Mouse (Mus musculus): ENCODE measurements around the gene Irak2.

Irak2 gene

DNA sequence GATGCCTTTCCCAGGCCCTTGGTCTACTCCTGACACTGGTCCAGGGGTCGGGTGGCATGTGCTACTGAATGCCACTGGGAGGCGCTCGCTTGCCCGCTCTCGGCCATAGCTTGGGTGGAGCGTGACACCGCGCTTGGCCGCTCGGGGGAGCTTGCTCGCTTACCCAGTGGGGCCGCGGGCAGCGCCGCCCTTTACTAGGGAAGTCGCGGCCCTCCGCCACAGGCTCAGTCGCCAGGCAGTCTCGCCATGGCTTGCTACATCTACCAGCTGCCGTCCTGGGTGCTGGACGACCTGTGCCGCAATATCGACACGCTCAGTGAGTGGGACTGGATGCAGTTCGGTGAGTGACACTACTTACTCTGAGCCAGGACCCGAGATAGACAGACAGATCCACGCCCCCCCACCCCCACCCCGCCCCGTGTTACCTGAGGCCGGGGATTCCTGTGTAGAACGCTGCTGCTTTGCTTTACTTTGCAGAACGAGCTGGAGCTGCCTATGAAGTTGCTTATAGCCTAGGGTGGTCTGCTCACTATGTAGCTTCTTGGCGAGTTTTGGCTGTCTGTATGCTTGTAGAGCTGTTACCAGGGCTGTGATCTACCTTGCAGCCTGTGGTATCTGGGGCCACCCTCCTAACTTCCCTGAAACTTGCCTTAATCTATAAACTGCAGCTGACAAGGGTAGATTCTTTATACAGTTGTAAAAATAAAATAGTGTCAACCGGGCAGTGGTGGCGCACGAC lies at the start of gene Irak2:
Gene Irak2 (plus strand): TSS at position 166 of the 739 bp plus-strand sequence.
- peak; percentile 93 to 97 for DNase-seq

- DNase-seq: no peak
These were observed 45.6 kb upstream of the Irak2 start for GRCm38 (mm10) chr6:113592637-113593036.

- DNase-seq: no peak
These were observed 40.3 kb upstream of the Irak2 start for GRCm38 (mm10) chr6:113597945-113598344.

GRCm38 (mm10) chr6:113599833-113600232 lies 38.4 kb upstream of the Irak2 start:
- DNase-seq: no peak

GRCm38 (mm10) chr6:113600543-113601139 lies 37.6 kb upstream of the Irak2 start, which contains the start of gene Fancd2os:
Gene Fancd2os (minus strand): TSS chr6:113600715.
- no peak for DNase-seq

- DNase-seq: no peak
These were observed 35.4 kb upstream of the Irak2 start for GRCm38 (mm10) chr6:113602821-113603220.

DNA sequence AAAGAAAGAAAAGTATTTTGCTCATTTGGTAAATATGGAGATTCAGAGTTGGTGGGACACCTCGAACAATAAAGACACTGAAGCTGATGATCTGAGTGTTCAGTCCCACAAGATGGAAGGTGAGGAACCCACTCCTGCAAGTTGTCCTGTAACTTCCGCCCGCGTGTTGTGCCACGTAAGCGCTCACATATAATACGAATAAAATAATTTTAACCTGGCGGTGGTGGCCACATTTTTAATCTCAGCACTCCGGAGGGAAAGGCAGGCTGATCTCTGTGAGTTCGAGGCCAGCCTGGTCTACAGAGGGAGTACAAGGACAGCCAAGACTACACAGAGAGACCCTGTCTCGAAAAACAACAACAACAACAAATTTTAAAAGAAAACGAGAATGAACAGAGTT lies 34.3 kb upstream of the Irak2 start:
- peak in 1 of 2 experiments; percentile 12 for DNase-seq

DNA sequence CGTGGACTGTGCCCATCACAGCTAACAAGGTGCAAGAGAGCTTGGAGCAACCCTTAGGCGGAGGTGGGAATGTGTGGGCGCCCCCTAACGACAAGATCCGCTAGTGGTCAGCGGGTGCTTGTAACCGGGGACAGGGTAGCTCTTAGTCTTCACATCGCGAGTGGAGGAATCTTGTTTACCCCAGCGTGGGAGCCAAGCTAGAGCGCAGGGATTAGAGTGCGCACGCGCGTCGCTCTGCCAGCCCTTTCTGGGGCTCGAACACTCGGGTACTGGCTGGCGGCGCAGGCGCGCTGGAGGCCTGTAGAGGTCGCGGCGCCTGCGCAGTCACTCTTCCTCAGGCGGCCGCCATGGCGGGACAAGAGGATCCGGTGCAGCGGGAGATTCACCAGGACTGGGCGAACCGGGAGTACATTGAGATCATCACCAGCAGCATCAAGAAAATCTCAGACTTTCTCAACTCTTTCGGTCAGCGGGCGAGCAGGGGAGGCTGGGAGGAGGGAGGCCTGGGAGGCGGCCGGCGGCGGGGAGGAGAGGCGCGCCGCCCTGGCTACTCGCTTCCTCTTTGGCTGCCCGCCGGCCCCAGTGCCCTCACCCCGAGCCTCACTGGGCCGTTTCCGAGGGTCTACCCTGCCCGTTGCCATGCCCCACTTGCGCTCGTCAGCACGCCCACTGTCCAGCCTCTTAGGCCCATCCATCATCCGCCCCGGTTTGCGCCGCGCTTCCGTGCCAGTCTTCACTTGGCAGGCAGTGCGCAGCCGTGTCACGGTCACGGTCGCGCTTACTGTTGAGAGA lies 33.6 kb upstream of the Irak2 start, which contains the start of gene Brk1:
Gene Brk1 (plus strand): TSS at position 341 of the 792 bp plus-strand sequence.
- DNase-seq: peak; percentile 85 to 88

DNA sequence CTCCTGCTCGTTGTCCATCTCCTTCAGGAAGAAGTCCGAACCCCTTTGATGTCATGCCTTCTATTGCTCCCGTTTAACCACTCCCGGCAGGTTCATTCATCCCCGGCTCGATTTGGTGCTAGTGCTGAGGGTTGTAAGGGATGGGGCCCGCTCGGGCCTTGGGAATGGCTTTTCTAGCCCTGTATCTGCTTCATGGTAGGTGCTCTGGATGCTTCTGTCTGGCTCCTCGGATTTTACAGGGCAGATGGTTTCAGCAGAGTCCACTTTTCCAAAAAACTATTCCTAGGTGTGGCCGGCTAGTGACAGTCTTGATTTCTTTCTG lies 33.1 kb upstream of the Irak2 start:
- no peak for DNase-seq

DNA sequence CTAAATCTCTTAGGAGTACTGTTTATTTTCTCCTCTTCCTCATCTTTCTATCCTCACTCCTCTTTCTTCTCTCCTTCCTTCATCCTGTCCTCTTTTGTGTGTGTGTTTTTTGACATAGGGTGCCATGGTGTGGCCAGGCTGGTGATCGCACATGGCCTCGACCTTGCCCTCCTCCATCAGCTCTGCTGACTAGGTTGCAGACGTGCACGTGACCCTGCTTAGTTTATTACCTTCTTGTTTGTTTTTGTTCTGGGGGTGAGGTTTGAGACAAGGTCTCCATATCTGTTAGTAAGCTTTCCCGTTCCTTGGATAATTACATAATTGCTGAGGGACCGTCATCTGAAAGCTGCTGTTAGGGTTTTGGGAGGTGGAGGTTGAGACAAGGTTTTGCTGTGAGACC lies 29.4 kb upstream of the Irak2 start:
- DNase-seq: no peak

DNA sequence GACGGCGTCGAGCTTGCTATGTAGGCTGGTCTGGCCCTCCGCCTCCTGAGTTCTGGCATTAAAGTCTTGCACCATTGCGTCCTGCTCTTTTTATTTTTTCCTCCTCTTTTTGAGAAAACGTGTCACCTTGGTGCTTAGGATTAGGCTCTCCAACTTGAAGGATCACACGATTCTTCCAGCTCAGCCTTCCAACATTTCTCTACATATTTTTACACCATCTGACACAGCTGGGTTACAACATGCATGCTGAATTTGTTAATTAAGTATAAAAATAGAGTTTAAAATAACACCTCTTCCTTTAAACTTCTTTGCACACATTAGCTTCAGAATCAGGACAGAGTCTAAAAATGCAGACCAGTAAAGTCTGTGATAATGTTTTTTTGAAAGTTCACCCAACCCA lies 29.0 kb upstream of the Irak2 start:
- no peak for DNase-seq

DNA sequence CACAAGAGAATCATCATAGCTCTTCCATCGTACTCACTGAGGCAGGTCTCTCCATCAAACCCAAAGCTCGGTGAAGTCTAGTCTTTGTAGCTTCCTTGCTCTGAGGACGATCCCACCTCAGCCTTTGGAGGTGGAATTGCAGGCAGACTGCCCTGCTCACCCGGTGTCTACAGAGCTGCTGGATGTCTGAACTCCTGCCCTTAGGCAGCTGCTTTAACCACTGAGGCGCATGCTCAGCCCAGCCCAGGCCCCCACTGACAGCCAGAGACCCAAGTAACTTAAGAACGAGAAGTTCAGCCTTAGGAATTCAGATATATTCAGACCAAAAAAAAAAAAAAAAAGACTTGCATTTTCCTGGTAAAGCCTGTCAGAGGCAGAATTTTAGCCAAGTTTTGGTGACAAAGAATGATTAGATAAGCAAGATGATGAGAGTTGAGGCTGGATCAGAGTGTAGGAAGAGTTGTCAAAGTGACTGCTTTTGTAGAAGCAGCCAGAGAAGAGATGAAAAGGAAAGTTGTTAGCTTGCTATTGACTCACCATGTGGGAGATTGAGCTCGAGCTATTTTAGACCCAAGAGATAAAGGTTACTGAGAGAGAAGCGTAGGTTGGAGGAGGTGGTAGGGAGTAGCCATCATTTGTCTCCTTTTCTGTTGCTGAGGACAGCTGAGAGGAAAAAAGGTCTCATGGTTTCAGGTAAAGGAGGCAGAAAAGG lies 25.9 kb upstream of the Irak2 start:
- DNase-seq: no peak

DNA sequence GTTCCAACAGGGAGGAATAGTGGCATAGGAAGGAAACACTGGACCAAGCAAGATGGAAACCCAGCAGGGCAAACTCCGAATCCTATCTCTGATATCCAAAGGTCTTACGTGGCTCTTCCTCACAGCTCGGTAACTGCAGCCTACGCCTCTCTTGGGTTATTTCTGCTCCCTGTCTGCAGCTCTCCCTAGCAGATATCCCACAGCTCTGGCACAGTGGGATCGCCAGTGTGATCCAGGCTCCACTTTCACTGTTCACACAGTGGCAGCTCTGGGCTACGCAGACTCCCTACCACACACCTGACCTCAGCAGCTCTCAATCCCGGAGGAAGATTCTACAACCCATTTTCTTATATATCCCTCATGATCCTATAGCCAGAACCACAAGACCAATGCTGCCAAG lies 24.1 kb upstream of the Irak2 start:
- no peak for DNase-seq

DNA sequence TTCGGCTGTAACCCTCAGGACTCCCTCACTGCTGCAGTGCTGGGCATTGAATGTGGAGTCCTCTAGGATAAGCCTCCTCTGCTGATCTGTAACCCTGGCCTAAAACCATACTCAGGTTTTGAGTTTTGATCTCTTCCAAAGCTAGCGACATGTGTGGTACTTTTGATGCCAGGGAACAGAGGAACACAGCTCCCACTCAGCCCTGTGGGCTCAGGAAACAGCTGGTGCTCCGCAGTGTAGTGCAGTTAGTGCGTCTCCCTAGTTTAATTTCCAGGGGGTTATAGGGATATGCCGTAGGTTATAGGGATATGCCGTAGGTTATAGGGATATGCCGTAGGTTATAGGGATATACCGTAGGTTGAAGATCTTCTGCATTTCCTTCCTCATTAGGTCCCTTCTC lies 23.3 kb upstream of the Irak2 start:
- DNase-seq: no peak

DNA sequence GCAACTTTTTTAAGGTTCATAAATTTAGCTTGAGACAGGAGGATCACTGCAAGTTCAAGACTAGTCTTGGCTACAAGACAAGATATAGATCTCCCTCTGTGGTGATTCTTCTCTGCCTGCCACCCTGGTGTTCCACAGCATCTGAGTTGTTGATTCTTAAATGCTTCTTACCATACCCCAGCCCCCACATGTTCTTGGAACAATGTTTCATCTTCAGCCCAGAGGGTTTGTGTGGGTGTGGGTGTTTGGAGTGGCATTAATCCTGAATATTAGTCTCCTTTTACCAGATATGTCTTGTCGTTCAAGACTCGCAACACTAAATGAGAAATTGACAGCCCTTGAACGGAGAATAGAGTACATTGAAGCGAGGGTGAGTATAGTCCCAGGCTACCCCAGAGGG lies 22.8 kb upstream of the Irak2 start:
- DNase-seq: no peak

DNA sequence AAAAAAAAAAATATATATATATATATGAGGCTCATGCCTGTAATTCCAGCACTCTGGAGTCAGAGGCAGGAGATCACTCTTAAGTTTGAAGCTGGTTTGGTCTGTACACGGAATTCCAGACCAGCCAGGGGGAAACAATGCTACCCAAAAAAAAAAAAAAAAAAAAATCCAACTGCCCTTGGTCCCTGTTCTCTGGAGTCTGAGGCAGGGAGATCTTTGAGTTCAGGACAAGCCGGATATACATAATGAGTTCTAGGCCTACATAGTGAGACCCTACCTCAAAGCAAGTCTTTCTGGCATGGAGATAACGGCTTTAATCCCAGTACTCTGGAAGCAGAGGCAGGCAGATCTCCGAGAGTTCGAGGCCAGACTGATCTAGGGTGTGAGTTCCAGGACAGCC lies 14.9 kb upstream of the Irak2 start:
- DNase-seq: no peak

GRCm38 (mm10) chr6:113623941-113624751 lies 14.1 kb upstream of the Irak2 start, which contains the start of gene Vhl:
Gene Vhl (plus strand): TSS chr6:113623959.
- DNase-seq: peak; percentile 83 to 86

DNA sequence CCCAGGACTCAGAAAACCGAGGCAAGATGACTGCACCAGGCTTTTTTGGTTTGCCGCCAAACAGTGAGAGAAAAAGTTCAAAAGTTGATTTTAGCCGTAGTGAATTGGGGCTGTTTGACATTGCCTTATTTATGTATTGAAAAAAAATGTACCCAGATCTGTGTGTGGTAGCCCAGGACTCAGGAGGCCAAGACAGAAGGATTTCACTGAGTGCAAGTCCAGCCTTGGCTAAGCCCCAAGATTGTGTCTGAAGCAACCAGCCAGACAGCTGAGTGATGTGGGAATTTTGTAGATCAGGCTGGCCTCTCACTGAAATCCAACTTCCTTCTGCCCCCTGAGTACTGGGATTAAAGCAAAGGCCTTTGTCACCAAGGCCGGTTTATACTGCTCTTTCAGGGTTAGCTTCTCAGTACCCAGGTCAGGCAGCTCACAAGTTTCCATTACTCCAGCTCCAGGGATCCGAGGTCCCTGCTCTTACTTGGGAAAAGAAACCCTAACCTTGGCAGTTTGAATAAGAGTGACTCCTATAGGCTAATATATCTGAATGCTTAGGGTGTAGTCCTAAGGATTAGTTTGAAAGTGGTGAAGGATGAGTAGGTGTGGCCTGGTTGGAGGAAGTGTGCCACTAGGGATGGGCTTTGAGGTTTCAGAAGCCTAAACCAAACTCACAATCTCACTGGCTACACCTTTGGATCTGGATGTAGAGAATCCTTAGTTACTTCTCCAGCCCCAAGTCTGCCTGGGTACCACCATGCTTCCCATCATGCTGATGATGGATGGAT lies 13.1 kb upstream of the Irak2 start:
- DNase-seq: no peak

- DNase-seq: no peak
These were observed 7.9 kb upstream of the Irak2 start for GRCm38 (mm10) chr6:113630322-113630721.

GRCm38 (mm10) chr6:113632863-113633262 lies 5.4 kb upstream of the Irak2 start:
- no peak for DNase-seq

GRCm38 (mm10) chr6:113639201-113639600 lies 934 bp downstream of the Irak2 start:
- no peak for DNase-seq
